In genomic region chr4:141578833-141579232, GRCm38 (mm10) we compare ENCODE assay signal across 13 mouse cellular contexts. TPM values are rescaled to one million over a fixed set of nuclear protein-coding genes. Genes with fewer than 3 reads are reported as not detected.
DNase-seq lines count a peak whose midpoint lies in the region; ATAC-seq and TF ChIP-seq lines count a peak whose summit lies in the region.
"Had no signal": no experiment of that assay in that cellular context is flagged by ENCODE, and none has a peak within 500 bp of the region (broad histone marks: within the 10 kb centered on the region; RNA-seq: fewer than 3 reads in every experiment).

No protein-coding gene starts in this region.

- no peaks in the 10 kb centered on the region for H3K27me3 ChIP-seq in heart, postnatal 0 days (ENCODE audit: control insufficient read depth, insufficient read depth, low read length)
- no peaks in the 10 kb centered on the region for H3K27me3 ChIP-seq in liver, embryonic 14.5 days (ENCODE audit: control insufficient read depth, insufficient read depth, low read length)
- no peaks in the 10 kb centered on the region for H3K27me3 ChIP-seq in stomach, postnatal 0 days (ENCODE audit: control insufficient read depth, insufficient read depth, low read length)
- H3K27me3 ChIP-seq: lung, embryonic 15.5 days; midbrain, embryonic 12.5 days had no signal

- no peak for TF ChIP-seq CTCF in heart, postnatal 0 days (IDR thresholded peaks at IDR 0.05; ENCODE audit: low read depth)
- TF ChIP-seq CTCF in liver, embryonic 14.5 days (IDR thresholded peaks at IDR 0.05; ENCODE audit: low read depth): no peak
- no peak for TF ChIP-seq CTCF in stomach, postnatal 0 days (IDR thresholded peaks at IDR 0.05; ENCODE audit: low read depth)

- ATAC-seq in heart, postnatal 0 days (ENCODE audit: insufficient read depth, low read depth): no peak
- 0 out of 2 replicates have a peak, but pooled peaks have one; percentile 24 for ATAC-seq in common myeloid progenitor, adult 5-6 weeks (replicated peaks; ENCODE audit: low read depth, poor library complexity, severe bottlenecking)
- peak; percentile 69 for ATAC-seq in liver, embryonic 14.5 days (ENCODE audit: insufficient read depth)
- ATAC-seq in stomach, postnatal 0 days (ENCODE audit: low FRiP score, low TSS enrichment): peak; percentile 83
- ATAC-seq: forebrain, postnatal 0 days had no signal

- H3K4me3 ChIP-seq in heart, postnatal 0 days (ENCODE audit: low read depth, low read length): no peak overlapping the region
- no peak overlapping the region for H3K4me3 ChIP-seq in liver, embryonic 14.5 days (ENCODE audit: insufficient read depth in 1 of 2, low read depth in 2 of 2, low read length in 2 of 2)
- H3K4me3 ChIP-seq in stomach, postnatal 0 days (ENCODE audit: low read depth, low read length): no peak overlapping the region
- H3K4me3 ChIP-seq: erythroblast, embryonic 14.5 days; lung, embryonic 15.5 days; midbrain, embryonic 12.5 days had no signal

- no peaks in the 10 kb centered on the region for H3K4me1 ChIP-seq in heart, postnatal 0 days (ENCODE audit: control insufficient read depth, insufficient read depth)
- H3K4me1 ChIP-seq in liver, embryonic 14.5 days (replicated peaks; ENCODE audit: control insufficient read depth in 2 of 2, insufficient read depth in 2 of 2, low read length in 1 of 2): peaks cover 0 to 4% of the 10 kb centered on the region in 2 experiments; a peak in 3 of 4 replicates
- no peaks in the 10 kb centered on the region for H3K4me1 ChIP-seq in stomach, postnatal 0 days (replicated peaks; ENCODE audit: control insufficient read depth, insufficient read depth)
- H3K4me1 ChIP-seq: midbrain, embryonic 12.5 days had no signal

- TF ChIP-seq EP300 in heart, postnatal 0 days (IDR thresholded peaks at IDR 0.05; ENCODE audit: low read depth): no peak
- peak; percentile 51 for TF ChIP-seq EP300 in liver, embryonic 14.5 days (IDR thresholded peaks at IDR 0.05; ENCODE audit: low read depth)
- no peak for TF ChIP-seq EP300 in stomach, postnatal 0 days (optimal IDR thresholded peaks at IDR 0.05)

- no peak overlapping the region for H3K4me2 ChIP-seq in heart, postnatal 0 days (ENCODE audit: low read depth, low read length)
- H3K4me2 ChIP-seq in liver, embryonic 14.5 days (ENCODE audit: low read depth): no peak overlapping the region
- H3K4me2 ChIP-seq in stomach, postnatal 0 days (replicated peaks; ENCODE audit: low read depth): no peak overlapping the region
- H3K4me2 ChIP-seq: lung, embryonic 15.5 days; midbrain, embryonic 12.5 days had no signal

- no peaks in the 10 kb centered on the region for H3K9me3 ChIP-seq in heart, postnatal 0 days (replicated peaks; ENCODE audit: control insufficient read depth, low read length)
- H3K9me3 ChIP-seq in liver, embryonic 14.5 days (ENCODE audit: control insufficient read depth, low read length): no peaks in the 10 kb centered on the region
- H3K9me3 ChIP-seq in stomach, postnatal 0 days (ENCODE audit: control insufficient read depth, low read length): no peaks in the 10 kb centered on the region
- H3K9me3 ChIP-seq: lung, embryonic 15.5 days; midbrain, embryonic 12.5 days had no signal

- H3K36me3 ChIP-seq in heart, postnatal 0 days (replicated peaks; ENCODE audit: control insufficient read depth, insufficient read depth, low read length): peaks cover 61% of the 10 kb centered on the region
- no peaks in the 10 kb centered on the region for H3K36me3 ChIP-seq in liver, embryonic 14.5 days (replicated peaks; ENCODE audit: control insufficient read depth, insufficient read depth, low read depth)
- H3K36me3 ChIP-seq in stomach, postnatal 0 days (ENCODE audit: control insufficient read depth, insufficient read depth, low read length): peaks cover 15% of the 10 kb centered on the region; the same call in 1 of the 2 replicates
- H3K36me3 ChIP-seq: midbrain, embryonic 12.5 days had no signal

- DNase-seq in heart, postnatal 0 days (ENCODE audit: low spot score): no peak
- DNase-seq in heart, postnatal 4 days: no peak
- peak in 2 of 3 experiments; percentile 20 to 26 for DNase-seq in liver, embryonic 14.5 days (ENCODE audit: low read depth in 3 of 3, low spot score in 3 of 3)
- peak; percentile 64 for DNase-seq in stomach, postnatal 0 days (ENCODE audit: low spot score)
- no peak for DNase-seq in cerebellum, postnatal 10 days
- no peak for DNase-seq in gastrocnemius, postnatal 4 days (ENCODE audit: low spot score in 2 of 2)
- DNase-seq: cerebellum, adult 2 months; forebrain, postnatal 0 days; layer of hippocampus, adult 9-11 months had no signal

- no peak overlapping the region for H3K9ac ChIP-seq in heart, postnatal 0 days (replicated peaks; ENCODE audit: low read depth, low read length)
- H3K9ac ChIP-seq in liver, embryonic 14.5 days (replicated peaks): no peak overlapping the region
- no peak overlapping the region for H3K9ac ChIP-seq in stomach, postnatal 0 days (ENCODE audit: low read length)
- H3K9ac ChIP-seq: forebrain, postnatal 0 days; lung, embryonic 15.5 days; midbrain, embryonic 12.5 days had no signal

- H3K27ac ChIP-seq in heart, postnatal 0 days (ENCODE audit: low read depth): peak overlapping the region; percentile 25; the same call in 1 of the 2 replicates
- no peak overlapping the region for H3K27ac ChIP-seq in liver, embryonic 14.5 days
- H3K27ac ChIP-seq in stomach, postnatal 0 days (replicated peaks): 0 out of 2 replicates have a peak overlapping the region, but pooled peaks have one; percentile 1
- H3K27ac ChIP-seq: lung, embryonic 15.5 days; midbrain, embryonic 12.5 days had no signal

- WGBS in heart, postnatal 0 days: 19% methylated on average over 3 of the region's 3 CpGs
- WGBS in liver, embryonic 14.5 days (ENCODE audit: insufficient replicate concordance): 10% methylated on average over 3 of the region's 3 CpGs
- WGBS in stomach, postnatal 0 days: 23% methylated on average over 3 of the region's 3 CpGs

RNA-seq across cellular contexts. Expression of gene Fblim1, which starts 27.1 kb away (rescaled TPM):
- 48.3 and 61.5 TPM in 2 replicates for total RNA-seq in heart, postnatal 0 days (2014; rRNA removed; ENCODE audit: low replicate concordance)
- 47.1 and 57.5 TPM in 2 replicates for polyA plus RNA-seq in heart, postnatal 0 days (2015; fragmentation: Nextera tagmentation; extraction: Ambion mirVana)
- 100 to 1,000 TPM; 122 to 145 TPM for total RNA-seq in heart, postnatal 4 days (2021)
- total RNA-seq in common myeloid progenitor, adult 5-6 weeks (2017): not detected in 2 replicates
- 1.1 and 2.0 TPM in 2 replicates for polyA plus RNA-seq in liver, embryonic 14.5 days (2012; rRNA removed)
- 0.77 and 0.95 TPM in 2 replicates for polyA plus RNA-seq in liver, embryonic 14.5 days (2014; fragmentation: Nextera tagmentation; extraction: Ambion mirVana)
- 45.1 and 49.2 TPM in 2 replicates for polyA plus RNA-seq in stomach, postnatal 0 days (2015; fragmentation: Nextera tagmentation; extraction: Ambion mirVana)
- 10 to 100 TPM in 1 of 2 experiments, 1 to 10 TPM in 1; 7.4 to 10.6 TPM for total RNA-seq in gastrocnemius, postnatal 4 days (2021)

RNA-seq across cellular contexts. Expression of gene Tmem82, which starts 39.6 kb away (rescaled TPM):
- total RNA-seq in heart, postnatal 0 days (2014; rRNA removed; ENCODE audit: low replicate concordance): 0.89 and 6.1 TPM in 2 replicates
- polyA plus RNA-seq in heart, postnatal 0 days (2015; fragmentation: Nextera tagmentation; extraction: Ambion mirVana): 6.8 and 7.3 TPM in 2 replicates
- total RNA-seq in heart, postnatal 4 days (2021): 1 to 10 TPM; 3.1 to 3.2 TPM
- total RNA-seq in common myeloid progenitor, adult 5-6 weeks (2017): 0.29 and 0.32 TPM in 2 replicates
- 2.1 and 2.6 TPM in 2 replicates for polyA plus RNA-seq in liver, embryonic 14.5 days (2012; rRNA removed)
- 2.2 and 2.7 TPM in 2 replicates for polyA plus RNA-seq in liver, embryonic 14.5 days (2014; fragmentation: Nextera tagmentation; extraction: Ambion mirVana)
- 2.2 and 2.3 TPM in 2 replicates for polyA plus RNA-seq in stomach, postnatal 0 days (2015; fragmentation: Nextera tagmentation; extraction: Ambion mirVana)
- 1 to 10 TPM; 3.5 to 4.3 TPM for total RNA-seq in gastrocnemius, postnatal 4 days (2021)

RNA-seq across cellular contexts. Expression of gene Spen, which starts 40.4 kb away (rescaled TPM):
- 2.3 and 5.9 TPM in 2 replicates for total RNA-seq in heart, postnatal 0 days (2014; rRNA removed; ENCODE audit: low replicate concordance)
- 4.3 and 4.9 TPM in 2 replicates for polyA plus RNA-seq in heart, postnatal 0 days (2015; fragmentation: Nextera tagmentation; extraction: Ambion mirVana)
- total RNA-seq in heart, postnatal 4 days (2021): 10 to 100 TPM; 33.7 to 34.9 TPM
- 32.7 and 43.0 TPM in 2 replicates for total RNA-seq in common myeloid progenitor, adult 5-6 weeks (2017)
- 2.5 and 4.0 TPM in 2 replicates for polyA plus RNA-seq in liver, embryonic 14.5 days (2012; rRNA removed)
- polyA plus RNA-seq in liver, embryonic 14.5 days (2014; fragmentation: Nextera tagmentation; extraction: Ambion mirVana): 3.4 and 3.8 TPM in 2 replicates
- polyA plus RNA-seq in stomach, postnatal 0 days (2015; fragmentation: Nextera tagmentation; extraction: Ambion mirVana): 2.9 and 3.2 TPM in 2 replicates
- 10 to 100 TPM; 32.7 to 32.9 TPM for total RNA-seq in gastrocnemius, postnatal 4 days (2021)

RNA-seq across cellular contexts. Expression of gene Slc25a34, which starts 44.8 kb away (rescaled TPM):
- total RNA-seq in heart, postnatal 0 days (2014; rRNA removed; ENCODE audit: low replicate concordance): 12.8 and 56.2 TPM in 2 replicates
- polyA plus RNA-seq in heart, postnatal 0 days (2015; fragmentation: Nextera tagmentation; extraction: Ambion mirVana): 17.9 and 20.6 TPM in 2 replicates
- 10 to 100 TPM; 32.5 to 33.6 TPM for total RNA-seq in heart, postnatal 4 days (2021)
- total RNA-seq in common myeloid progenitor, adult 5-6 weeks (2017): 0.09 TPM in 1 of 2 replicates, not detected in the other
- 0.03 TPM in 2 replicates for polyA plus RNA-seq in liver, embryonic 14.5 days (2012; rRNA removed)
- not detected in 2 replicates for polyA plus RNA-seq in liver, embryonic 14.5 days (2014; fragmentation: Nextera tagmentation; extraction: Ambion mirVana)
- 1.6 and 1.8 TPM in 2 replicates for polyA plus RNA-seq in stomach, postnatal 0 days (2015; fragmentation: Nextera tagmentation; extraction: Ambion mirVana)
- 10 to 100 TPM; 21.4 to 26.7 TPM for total RNA-seq in gastrocnemius, postnatal 4 days (2021)
- polyA plus RNA-seq: erythroblast, embryonic 14.5 days had no signal

Comparison
In these comparisons a context has a peak if more than half of its experiments do, and no peak if none do; other contexts are left out.
1. DNase-seq: peak in liver, embryonic 14.5 days (2 of 3) and stomach, postnatal 0 days (single experiment); none in heart, postnatal 0 days (single experiment), heart, postnatal 4 days (single experiment), cerebellum, postnatal 10 days (0 of 2) and gastrocnemius, postnatal 4 days (0 of 2).